Mouse (Mus musculus): Measurements from ENCODE around the gene Trpv3.
A peak's percentile ranks its signal among the peaks of the same experiment; 100 is the strongest.
"Not testable (repeated sequence)": the region's sequence is repeated elsewhere in the genome, so short reads cannot be mapped to it uniquely, and the experiment has no call there.

Gene Trpv3

GRCm38 (mm10) chr11:73284351-73284750 lies 17.2 kb downstream of the Trpv3 start:
- DNase-seq (ENCODE audit: low read depth, low spot score) = no peak

GRCm38 (mm10) chr11:73289621-73290020 lies 22.4 kb downstream of the Trpv3 start:
- no peak for DNase-seq (ENCODE audit: low read depth, low spot score)

DNA sequence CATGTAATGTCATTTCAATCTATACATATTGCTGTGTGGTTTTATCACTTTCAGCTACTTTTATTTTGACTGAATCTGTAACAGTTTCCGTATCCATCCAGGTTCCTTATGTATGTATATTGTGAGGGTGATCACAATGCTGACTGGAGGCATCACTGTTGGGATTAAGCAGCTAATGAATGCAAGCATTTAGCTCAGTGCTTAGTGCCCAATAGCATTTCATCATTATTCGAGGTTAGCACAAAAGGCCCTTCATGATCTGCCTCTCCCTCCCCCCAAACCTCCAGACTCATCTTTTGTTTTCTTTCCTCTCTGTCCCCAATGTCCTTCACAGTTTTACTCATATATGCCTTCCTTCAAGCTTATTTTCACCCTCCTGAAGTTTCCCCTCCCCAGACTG lies 35.9 kb downstream of the Trpv3 start:
- DNase-seq (ENCODE audit: low read depth, low spot score) = no peak

- no peak for DNase-seq (ENCODE audit: low read depth, low spot score)
Observed at GRCm38 (mm10) chr11:73315961-73316360, 48.8 kb downstream of the Trpv3 start.

DNA sequence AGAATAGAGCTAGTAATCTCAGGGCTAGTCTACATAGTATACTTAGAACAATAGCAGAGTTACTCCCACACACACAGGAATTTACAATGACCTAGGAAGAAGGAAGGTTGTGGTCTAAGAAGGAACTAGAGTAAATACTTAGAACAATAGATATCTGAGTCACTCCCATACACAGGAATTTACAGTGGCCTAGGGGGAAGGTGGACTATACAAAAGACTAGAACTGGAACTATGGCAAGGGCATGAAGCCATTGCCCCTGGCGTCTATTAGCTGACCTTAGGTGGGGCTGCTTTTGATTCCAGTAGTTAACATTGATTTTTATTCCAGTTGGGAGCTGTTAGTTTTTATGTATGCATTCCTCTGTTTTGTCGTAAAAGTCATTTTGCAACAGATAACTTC lies 51.4 kb downstream of the Trpv3 start:
- DNase-seq (ENCODE audit: low read depth, low spot score) = not testable (repeated sequence)

- not testable (repeated sequence) for DNase-seq (ENCODE audit: low read depth, low spot score)
Observed at GRCm38 (mm10) chr11:73321064-73321463, 53.9 kb downstream of the Trpv3 start.

- peak; percentile 16 for DNase-seq (ENCODE audit: low read depth, low spot score)
Observed at GRCm38 (mm10) chr11:73323906-73324830, 57.0 kb downstream of the Trpv3 start.

GRCm38 (mm10) chr11:73326485-73326886 lies 59.3 kb downstream of the Trpv3 start:
- DNase-seq (ENCODE audit: low read depth, low spot score) = no peak

DNA sequence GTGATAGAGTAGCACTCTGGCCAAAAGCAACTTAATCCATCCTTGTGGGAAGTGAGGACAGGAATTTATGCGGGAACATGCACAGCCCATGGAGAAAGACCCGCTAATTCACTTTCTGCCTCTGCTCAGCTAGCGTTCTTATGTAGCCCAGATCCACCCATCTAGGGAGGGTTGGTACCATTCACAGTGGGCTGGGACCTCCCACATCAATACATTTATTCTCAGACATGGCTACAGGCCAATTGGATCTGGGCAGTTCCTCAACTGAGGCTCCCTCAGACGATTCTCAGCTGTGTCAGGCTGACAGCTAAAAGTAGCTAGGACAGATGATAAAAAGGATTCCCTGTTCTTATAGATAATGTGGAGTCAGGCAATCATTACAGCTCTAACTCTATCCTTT lies 60.2 kb downstream of the Trpv3 start:
- no peak for DNase-seq (ENCODE audit: low read depth, low spot score)

DNA sequence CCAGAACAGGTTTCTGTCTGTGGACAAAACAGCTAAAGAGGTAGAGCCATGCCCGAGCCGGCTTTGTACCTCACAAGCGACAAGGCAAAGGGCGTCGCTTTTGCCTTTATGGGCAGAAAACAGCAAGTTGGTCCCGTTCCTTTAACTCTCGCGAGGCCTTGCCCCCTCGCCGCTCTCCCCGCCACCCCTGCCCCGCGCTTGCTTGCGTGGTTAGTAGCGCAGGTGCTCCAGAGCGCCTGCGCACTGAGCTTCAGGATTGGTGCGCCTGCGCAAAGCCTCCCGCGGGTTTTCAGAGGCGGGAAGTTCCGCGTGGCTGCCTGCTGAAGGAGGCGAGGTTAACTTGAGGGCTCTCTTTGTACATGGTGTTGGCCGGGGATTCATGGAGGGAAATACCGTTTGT lies 62.3 kb downstream of the Trpv3 start, which contains the start of the genes Aspa, Gm49340 and Spata22:
Gene Aspa, minus strand, starts transcription at position 155 of the 400 bp plus-strand sequence.
Gene Gm49340, plus strand, starts transcription at position 300 of the 400 bp plus-strand sequence.
Gene Spata22, plus strand, starts transcription at position 300 of the 400 bp plus-strand sequence.
- no peak for DNase-seq (ENCODE audit: low read depth, low spot score)

DNA sequence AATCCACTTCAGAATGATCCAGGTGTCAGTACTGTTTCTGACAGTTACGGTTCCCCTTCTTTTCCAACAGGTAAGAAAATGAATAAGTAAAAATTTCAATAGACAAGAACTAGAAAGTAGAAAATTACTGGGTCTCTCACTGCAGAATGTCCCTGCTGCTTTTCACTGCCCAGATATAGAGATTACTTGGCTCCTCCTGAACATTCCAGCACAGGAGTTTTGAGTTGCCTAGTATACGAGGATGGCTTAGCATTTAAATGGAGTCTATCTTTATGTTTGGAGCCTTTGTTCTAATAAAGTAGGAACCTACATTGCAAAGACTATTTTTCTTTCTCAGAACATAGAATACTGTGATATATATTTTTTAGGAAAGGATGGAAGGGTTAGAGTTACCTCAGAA lies 66.2 kb downstream of the Trpv3 start:
- DNase-seq (ENCODE audit: low read depth, low spot score) = no peak

- DNase-seq (ENCODE audit: low read depth, low spot score) = no peak
Observed at GRCm38 (mm10) chr11:73336919-73337318, 69.7 kb downstream of the Trpv3 start.

Measured in A20 (cell line).